Mouse (Mus musculus) heart, postnatal 0 days (tissue): Measurements from ENCODE around the gene Cdh26.

Experiments used
- CTCF ChIP-seq: IDR thresholded peaks from 2 replicates; pipeline ENCODE4 v1.5.1; 2016; ENCODE audit warnings: antibody characterized with exemption, control low read depth, low read depth
- EP300 ChIP-seq: IDR thresholded peaks from 2 replicates; pipeline ENCODE4 v1.6.1; 2016; ENCODE audit warnings: antibody characterized with exemption, low read depth

GRCm38 (mm10) chr2:178412598-178412997 is 17.7 kb upstream of the Cdh26 start:
- no peak for TF ChIP-seq CTCF
- peak; percentile 19; the same call in 1 of the 2 replicates for TF ChIP-seq EP300
